Comparison of ENCODE assay signal across 9 mouse cellular contexts in the genomic region with DNA sequence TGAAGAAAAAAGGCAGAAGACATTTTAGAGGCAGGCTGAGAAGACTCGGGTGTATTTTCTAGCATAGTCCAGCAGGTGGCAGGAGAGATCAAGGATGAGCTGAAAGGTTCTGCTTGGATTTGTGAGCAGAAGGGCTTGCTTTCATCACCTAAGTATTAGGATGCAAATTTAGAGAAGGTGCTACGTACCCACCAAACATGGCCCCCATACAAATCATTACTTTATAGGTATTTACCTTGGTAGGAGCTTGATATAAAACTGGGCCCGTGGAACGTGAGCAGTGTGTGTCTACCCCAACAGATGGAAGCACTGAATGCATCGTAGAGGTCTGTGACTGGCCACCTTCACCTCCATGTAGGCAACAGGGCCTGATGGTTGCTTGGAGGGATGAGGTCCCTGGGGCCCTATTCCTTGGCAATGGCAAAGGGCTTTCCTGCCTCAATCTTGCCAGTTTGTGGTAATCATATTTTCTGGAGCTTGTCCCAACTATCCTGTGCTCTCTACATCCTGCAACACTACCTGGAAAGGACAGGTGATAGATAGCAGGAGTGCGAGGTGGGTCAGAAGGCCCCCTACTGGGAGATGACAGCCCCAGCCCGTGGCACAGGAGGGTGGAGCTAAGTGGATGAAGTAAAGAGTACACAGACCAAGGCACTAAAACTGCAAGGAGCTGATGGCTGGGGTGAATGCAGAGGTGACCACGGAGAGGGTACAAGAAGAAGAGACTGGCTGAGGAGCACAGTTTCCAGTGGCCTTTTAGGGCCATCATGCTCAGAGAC. TPM values are rescaled to one million over a fixed set of nuclear protein-coding genes. Genes with fewer than 3 reads are reported as not detected.
DNase-seq lines count a peak whose midpoint lies in the region; ATAC-seq and TF ChIP-seq lines count a peak whose summit lies in the region.
"Had no signal": no experiment of that assay in that cellular context is flagged by ENCODE, and none has a peak within 500 bp of the region (broad histone marks: within the 10 kb centered on the region; RNA-seq: fewer than 3 reads in every experiment).

No protein-coding gene starts in this region.

- H3K36me3 ChIP-seq in embryonic facial prominence, embryonic 15.5 days, result no peaks in the 10 kb centered on the region
- no peaks in the 10 kb centered on the region for H3K36me3 ChIP-seq in hindbrain, postnatal 0 days (ENCODE audit: insufficient read depth, low read length)

- no peak overlapping the region for H3K27ac ChIP-seq in embryonic facial prominence, embryonic 15.5 days (replicated peaks)
- H3K27ac ChIP-seq in hindbrain, postnatal 0 days, result no peak overlapping the region

- peak; percentile 70; the same call in 1 of the 2 replicates for TF ChIP-seq CTCF in brain, embryonic 14.5 days (IDR thresholded peaks at IDR 0.05; ENCODE audit: borderline replicate concordance, extremely low read depth, insufficient read depth, insufficient read length)
- TF ChIP-seq CTCF in hindbrain, postnatal 0 days (IDR thresholded peaks at IDR 0.05; ENCODE audit: low read depth), result peak; percentile 86

- 38% methylated on average over 8 of the region's 8 CpGs for WGBS in embryonic facial prominence, embryonic 15.5 days
- 30% methylated on average over 8 of the region's 8 CpGs for WGBS in hindbrain, postnatal 0 days

- H3K4me3 ChIP-seq in embryonic facial prominence, embryonic 15.5 days (replicated peaks), result no peak overlapping the region
- no peak overlapping the region for H3K4me3 ChIP-seq in hindbrain, postnatal 0 days (ENCODE audit: low read length)

- TF ChIP-seq POLR2A in brain, embryonic 14.5 days (IDR thresholded peaks at IDR 0.05; ENCODE audit: borderline replicate concordance, extremely low read depth, insufficient read depth, insufficient read length, poor library complexity, severe bottlenecking), result no peak

- no peaks in the 10 kb centered on the region for H3K4me1 ChIP-seq in embryonic facial prominence, embryonic 15.5 days
- no peaks in the 10 kb centered on the region for H3K4me1 ChIP-seq in hindbrain, postnatal 0 days (ENCODE audit: insufficient read depth, low read length)

- ATAC-seq in embryonic facial prominence, embryonic 15.5 days (ENCODE audit: insufficient number of reproducible peaks, low FRiP score, low TSS enrichment, low read depth), result 0 out of 2 replicates have a peak, but pooled peaks have one; percentile 34
- peak; percentile 81 for ATAC-seq in hindbrain, postnatal 0 days

- H3K4me2 ChIP-seq in embryonic facial prominence, embryonic 15.5 days (replicated peaks), result no peak overlapping the region
- H3K4me2 ChIP-seq in hindbrain, postnatal 0 days (ENCODE audit: low read depth, low read length), result no peak overlapping the region

- peaks cover 11% of the 10 kb centered on the region for H3K27me3 ChIP-seq in embryonic facial prominence, embryonic 15.5 days
- no peaks in the 10 kb centered on the region for H3K27me3 ChIP-seq in hindbrain, postnatal 0 days (ENCODE audit: insufficient read depth, low read length)

- no peak overlapping the region for H3K9ac ChIP-seq in embryonic facial prominence, embryonic 15.5 days
- H3K9ac ChIP-seq in hindbrain, postnatal 0 days (replicated peaks; ENCODE audit: low read length), result no peak overlapping the region

- no peaks in the 10 kb centered on the region for H3K9me3 ChIP-seq in embryonic facial prominence, embryonic 15.5 days (replicated peaks)
- H3K9me3 ChIP-seq in hindbrain, postnatal 0 days (ENCODE audit: low read length), result no peaks in the 10 kb centered on the region

- DNase-seq in adrenal gland, postnatal 36 days, result peak; percentile 13 to 39
- no peak for DNase-seq in adrenal gland, adult 2 months
- peak; percentile 68 for DNase-seq in 416B (ENCODE audit: low read depth)
- peak; percentile 86 for DNase-seq in brain, embryonic 14.5 days (ENCODE audit: low read depth)
- peak; percentile 83 for DNase-seq in hindbrain, postnatal 0 days (ENCODE audit: low spot score)
- DNase-seq in lung, postnatal 14 days, result peak; percentile 43
- DNase-seq in retina, postnatal 7 days (ENCODE audit: low read depth, low spot score), result peak; percentile 56

RNA-seq across cellular contexts. Expression of gene Dppa3, which starts 34.6 kb away (rescaled TPM):
- total RNA-seq in adrenal gland, postnatal 36 days (2021), result not detected
- total RNA-seq in adrenal gland, adult 2 months (2021), result not detected
- not detected in 2 replicates for polyA plus RNA-seq in adrenal gland, adult 2 months (2012; rRNA removed)
- polyA plus RNA-seq in brain, embryonic 14.5 days (2012; rRNA removed), result not detected in 2 replicates
- not detected in 2 replicates for polyA plus RNA-seq in embryonic facial prominence, embryonic 15.5 days (2015; fragmentation: Nextera tagmentation; extraction: Ambion mirVana)
- total RNA-seq in hindbrain, postnatal 0 days (2014; rRNA removed), result not detected in 2 replicates
- not detected in 2 replicates for polyA plus RNA-seq in hindbrain, postnatal 0 days (2015; fragmentation: Nextera tagmentation; extraction: Ambion mirVana)
- polyA plus RNA-seq: small intestine, adult 2 months had no signal

RNA-seq across cellular contexts. Expression of gene Nanog, which starts 46.5 kb away (rescaled TPM):
- not detected for total RNA-seq in adrenal gland, postnatal 36 days (2021)
- total RNA-seq in adrenal gland, adult 2 months (2021), result not detected
- polyA plus RNA-seq in adrenal gland, adult 2 months (2012; rRNA removed), result not detected in 2 replicates
- polyA plus RNA-seq in brain, embryonic 14.5 days (2012; rRNA removed), result 0.22 and 0.23 TPM in 2 replicates
- polyA plus RNA-seq in embryonic facial prominence, embryonic 15.5 days (2015; fragmentation: Nextera tagmentation; extraction: Ambion mirVana), result 0.33 and 0.34 TPM in 2 replicates
- not detected in 2 replicates for total RNA-seq in hindbrain, postnatal 0 days (2014; rRNA removed)
- 0.15 and 0.16 TPM in 2 replicates for polyA plus RNA-seq in hindbrain, postnatal 0 days (2015; fragmentation: Nextera tagmentation; extraction: Ambion mirVana)
- polyA plus RNA-seq: small intestine, adult 2 months had no signal

RNA-seq across cellular contexts. Expression of gene Gdf3, which starts 50.9 kb away (rescaled TPM):
- total RNA-seq in adrenal gland, postnatal 36 days (2021), result not detected
- total RNA-seq in adrenal gland, adult 2 months (2021), result not detected
- 0.04 and 0.08 TPM in 2 replicates for polyA plus RNA-seq in adrenal gland, adult 2 months (2012; rRNA removed)
- not detected in 2 replicates for polyA plus RNA-seq in brain, embryonic 14.5 days (2012; rRNA removed)
- polyA plus RNA-seq in embryonic facial prominence, embryonic 15.5 days (2015; fragmentation: Nextera tagmentation; extraction: Ambion mirVana), result 0.15 and 0.28 TPM in 2 replicates
- 1.1 and 1.6 TPM in 2 replicates for total RNA-seq in hindbrain, postnatal 0 days (2014; rRNA removed)
- polyA plus RNA-seq in hindbrain, postnatal 0 days (2015; fragmentation: Nextera tagmentation; extraction: Ambion mirVana), result 0.19 and 0.29 TPM in 2 replicates
- polyA plus RNA-seq: small intestine, adult 2 months had no signal

RNA-seq across cellular contexts. Expression of gene Apobec1, which starts 58.5 kb away (rescaled TPM):
- total RNA-seq in adrenal gland, postnatal 36 days (2021), result 10 to 100 TPM in 1 of 2 experiments, 1 to 10 TPM in 1; 7.5 to 11.6 TPM
- total RNA-seq in adrenal gland, adult 2 months (2021), result 10 to 100 TPM; 11.7 to 13.5 TPM
- 13.4 and 15.4 TPM in 2 replicates for polyA plus RNA-seq in adrenal gland, adult 2 months (2012; rRNA removed)
- polyA plus RNA-seq in brain, embryonic 14.5 days (2012; rRNA removed), result 1.9 and 3.5 TPM in 2 replicates
- 5.1 and 5.5 TPM in 2 replicates for polyA plus RNA-seq in embryonic facial prominence, embryonic 15.5 days (2015; fragmentation: Nextera tagmentation; extraction: Ambion mirVana)
- 2.9 and 7.6 TPM in 2 replicates for total RNA-seq in hindbrain, postnatal 0 days (2014; rRNA removed)
- polyA plus RNA-seq in hindbrain, postnatal 0 days (2015; fragmentation: Nextera tagmentation; extraction: Ambion mirVana), result 1.6 and 2.1 TPM in 2 replicates
